Mouse (Mus musculus): Measurements from ENCODE around the gene Rcc2.

DNA sequence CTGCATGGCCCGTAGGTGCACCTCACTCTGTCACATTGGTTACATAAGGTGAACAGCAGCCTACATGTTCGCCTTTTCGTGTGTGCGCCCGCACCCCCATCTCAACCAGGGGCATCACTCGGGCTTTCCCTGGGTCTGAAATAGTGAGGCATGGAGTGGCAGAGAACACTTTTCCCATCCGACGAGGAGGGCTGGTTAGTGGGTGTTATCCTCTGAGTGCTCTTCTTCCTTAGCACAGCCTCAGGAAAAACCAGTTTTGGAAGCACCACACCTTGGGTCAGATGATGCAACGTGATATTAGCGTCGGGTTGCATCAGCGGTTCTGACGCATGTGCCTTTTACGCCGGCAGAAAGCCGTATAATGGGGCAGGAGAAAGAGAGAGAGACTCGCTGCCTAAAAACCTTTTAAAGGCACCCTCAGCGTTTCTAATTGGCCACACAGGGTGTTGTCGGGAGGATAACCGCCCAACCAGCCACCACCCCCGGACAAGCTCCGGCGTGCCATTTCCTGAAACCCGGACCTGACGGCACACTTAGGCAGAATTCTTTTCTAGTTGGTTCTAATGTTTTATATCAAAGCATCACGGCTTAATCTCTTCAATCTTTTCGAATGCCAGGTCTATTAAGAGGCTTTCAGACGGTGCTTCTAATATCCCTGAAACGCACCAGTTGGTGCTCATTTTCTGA, 757 bp upstream of the Rcc2 start:
- TF ChIP-seq TAL1 (conservative IDR thresholded peaks at IDR 0.05; ENCODE audit: low read depth, low read length) (no peak), CTCF (IDR thresholded peaks at IDR 0.05; ENCODE audit: low read depth, low read length) (no peak), GATA1 (IDR thresholded peaks at IDR 0.05; ENCODE audit: borderline replicate concordance, low read length) (no peak)
